Mouse (Mus musculus) splenic B cell, adult 2 months (primary cell): ENCODE measurements around the gene Qrich1.

ENCODE experiments used
- DNase-seq: peaks from one replicate; pipeline ENCODE4 v3.0.0-alpha.2; 2011; ENCODE audit warnings: low read depth, low spot score
- H3K27me3 ChIP-seq: 2 replicates; pipeline ENCODE4 v1.6.1; 2012; ENCODE audit warnings: mild to moderate bottlenecking, low read length, moderate library complexity, mixed read lengths; ENCODE audit not compliant: control insufficient read depth, poor library complexity, insufficient read depth, severe bottlenecking
- H3K36me3 ChIP-seq: 2 replicates; pipeline ENCODE4 v1.6.1; 2012; ENCODE audit warnings: mild to moderate bottlenecking, low read length, moderate library complexity, mixed read lengths; ENCODE audit not compliant: control insufficient read depth, poor library complexity, insufficient read depth, severe bottlenecking

Qrich1 gene

GRCm38 (mm10) chr9:108516380-108517251 lies at the start of gene Qrich1:
Qrich1 (plus strand) TSS chr9:108516806.
- H3K36me3 ChIP-seq = peaks cover 15% of the 10 kb centered on the region
- peak; percentile 97 for DNase-seq
- no peaks in the 10 kb centered on the region for H3K27me3 ChIP-seq

GRCm38 (mm10) chr9:108469430-108469829 lies 47.2 kb upstream of the Qrich1 start:
- no peak for DNase-seq
- Histone ChIP-seq H3K36me3 (0 out of 2 replicates have a peak, but pooled peaks cover 2% of the 10 kb centered on the region), H3K27me3 (no peaks in the 10 kb centered on the region)

DNA sequence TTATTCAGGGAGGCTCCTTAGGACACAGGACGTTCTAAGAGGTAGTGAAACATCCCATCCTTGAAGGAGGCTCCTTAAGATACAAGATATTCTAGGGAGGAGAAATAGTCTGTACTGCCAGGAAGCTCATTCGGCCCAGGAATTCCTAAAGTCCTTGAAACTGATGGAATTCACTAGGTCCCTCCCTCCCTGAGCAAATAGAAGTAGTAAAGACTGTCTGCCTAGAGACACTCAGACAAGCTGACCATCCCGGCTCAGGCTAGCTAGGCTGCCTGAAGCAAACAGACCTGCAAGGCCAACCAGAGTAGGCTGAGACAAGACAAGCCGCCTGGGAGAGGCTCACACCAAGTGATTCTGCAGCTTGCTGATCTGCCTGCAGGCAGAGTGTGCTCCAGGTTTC lies 46.8 kb upstream of the Qrich1 start:
- no peak for DNase-seq
- Histone ChIP-seq H3K36me3 (0 out of 2 replicates have a peak, but pooled peaks cover 2% of the 10 kb centered on the region), H3K27me3 (no peaks in the 10 kb centered on the region)

- no peak for DNase-seq
- H3K27me3 ChIP-seq = no peaks in the 10 kb centered on the region
Observed at GRCm38 (mm10) chr9:108474528-108474927, 42.1 kb upstream of the Qrich1 start.

DNA sequence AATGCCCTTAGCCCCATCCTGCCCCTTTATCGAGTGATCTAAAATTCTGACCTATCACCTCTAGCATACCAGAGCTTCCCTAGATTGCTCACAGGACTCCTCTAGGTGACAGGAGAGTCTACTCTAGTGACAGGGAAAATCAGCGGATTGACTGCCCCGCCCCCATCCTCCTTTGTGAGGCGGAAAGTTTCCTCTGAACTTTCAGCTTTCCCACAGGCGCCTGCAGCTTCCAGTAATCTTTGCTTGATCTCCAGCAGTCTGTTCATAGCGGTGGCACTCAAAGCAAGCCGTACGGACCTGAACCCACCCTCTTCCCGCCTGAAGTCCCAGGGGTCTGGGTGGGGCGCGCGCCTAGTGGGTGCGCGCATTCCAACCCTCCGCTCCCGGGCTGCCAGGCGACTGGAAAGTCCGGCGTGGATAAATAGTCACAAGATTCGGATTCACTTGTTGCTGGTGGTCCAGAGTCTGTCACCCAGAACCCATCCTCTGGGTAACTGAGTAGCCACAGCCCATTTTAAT lies 37.9 kb upstream of the Qrich1 start:
- no peaks in the 10 kb centered on the region for H3K27me3 ChIP-seq
- DNase-seq = no peak
- H3K36me3 ChIP-seq = no peaks in the 10 kb centered on the region

More at GRCm38 (mm10) chr9:108474528-108474927, 42.1 kb upstream of the Qrich1 start:
- no peaks in the 10 kb centered on the region for H3K36me3 ChIP-seq

GRCm38 (mm10) chr9:108479241-108479640 lies 37.4 kb upstream of the Qrich1 start:
- no peaks in the 10 kb centered on the region for H3K36me3 ChIP-seq
- no peak for DNase-seq

DNA sequence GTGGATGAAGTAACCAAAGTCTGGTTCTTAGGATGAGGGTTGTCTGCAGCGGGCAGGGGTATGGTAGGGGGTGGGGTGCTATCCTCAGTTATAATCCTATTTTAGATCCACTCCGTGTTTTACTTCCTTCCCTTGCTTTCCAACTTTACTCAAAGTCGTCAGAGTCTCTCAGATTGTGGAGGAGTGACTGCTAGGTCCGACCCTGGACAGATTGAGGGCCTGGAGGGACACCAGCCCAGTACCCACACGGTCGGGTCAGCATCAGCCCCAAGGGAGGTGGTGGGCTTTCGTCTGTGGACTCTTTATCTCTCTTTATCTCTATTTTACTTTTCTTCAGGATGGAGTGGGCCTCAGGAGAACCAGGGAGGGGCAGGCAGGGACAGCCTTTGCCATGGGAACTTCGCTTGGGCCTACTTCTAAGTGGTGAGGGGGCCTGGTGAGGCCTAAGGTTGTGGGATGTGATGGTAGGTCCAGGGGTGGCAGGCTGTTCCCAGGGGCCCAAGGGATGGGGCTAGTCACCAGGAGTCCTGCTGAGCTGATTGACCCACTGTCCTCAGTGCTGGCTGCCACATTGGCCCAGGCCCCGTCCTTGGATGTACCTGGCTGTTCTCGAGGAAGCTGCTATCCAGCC lies 36.8 kb upstream of the Qrich1 start, which contains the start of gene Lamb2:
Gene Lamb2 (plus strand): TSS at position 16 of the 631 bp plus-strand sequence.
- no peak for DNase-seq
- Histone ChIP-seq H3K36me3 (no peaks in the 10 kb centered on the region), H3K27me3 (no peaks in the 10 kb centered on the region)

More at GRCm38 (mm10) chr9:108479241-108479640, 37.4 kb upstream of the Qrich1 start:
- H3K27me3 ChIP-seq = no peaks in the 10 kb centered on the region

- Histone ChIP-seq H3K36me3 (no peaks in the 10 kb centered on the region), H3K27me3 (no peaks in the 10 kb centered on the region)
- DNase-seq = no peak
Observed at GRCm38 (mm10) chr9:108480813-108481519, 35.6 kb upstream of the Qrich1 start.

GRCm38 (mm10) chr9:108481520-108482210 lies 34.9 kb upstream of the Qrich1 start:
- no peak for DNase-seq
- H3K27me3 ChIP-seq = no peaks in the 10 kb centered on the region
- H3K36me3 ChIP-seq = no peaks in the 10 kb centered on the region

DNA sequence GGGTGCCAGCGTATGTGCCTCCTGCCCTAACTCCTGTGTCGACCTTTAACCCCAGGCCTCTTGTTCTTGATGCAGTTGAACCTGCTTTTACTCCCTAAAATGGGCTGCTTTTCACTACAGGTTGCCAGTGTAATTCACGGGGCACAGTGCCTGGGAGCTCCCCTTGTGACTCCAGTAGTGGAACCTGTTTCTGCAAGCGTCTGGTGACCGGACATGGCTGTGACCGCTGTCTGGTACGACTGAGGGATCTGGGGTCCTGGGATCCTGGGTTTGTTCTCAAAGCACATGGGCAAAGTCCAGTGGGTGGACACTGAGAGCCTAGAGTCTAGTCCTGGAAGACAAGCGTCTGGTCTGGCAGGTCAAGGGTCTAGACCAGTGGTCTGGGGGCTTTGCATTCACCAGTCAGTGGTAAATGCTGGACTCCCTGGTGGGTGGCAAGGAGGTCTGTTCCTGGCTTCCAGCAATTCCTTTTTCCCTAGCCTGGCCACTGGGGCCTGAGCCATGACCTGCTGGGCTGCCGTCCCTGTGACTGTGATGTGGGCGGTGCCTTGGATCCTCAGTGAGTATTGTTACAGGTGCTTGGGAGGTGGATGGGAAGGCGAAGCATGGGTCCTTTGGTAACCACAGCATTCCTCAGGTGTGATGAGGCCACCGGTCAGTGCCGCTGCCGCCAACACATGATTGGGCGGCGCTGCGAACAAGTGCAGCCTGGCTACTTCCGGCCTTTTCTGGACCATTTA lies 33.4 kb upstream of the Qrich1 start:
- H3K36me3 ChIP-seq = no peaks in the 10 kb centered on the region
- DNase-seq = no peak
- no peaks in the 10 kb centered on the region for H3K27me3 ChIP-seq

GRCm38 (mm10) chr9:108484021-108484420 lies 32.6 kb upstream of the Qrich1 start:
- Histone ChIP-seq H3K27me3 (no peaks in the 10 kb centered on the region), H3K36me3 (no peaks in the 10 kb centered on the region)
- no peak for DNase-seq

DNA sequence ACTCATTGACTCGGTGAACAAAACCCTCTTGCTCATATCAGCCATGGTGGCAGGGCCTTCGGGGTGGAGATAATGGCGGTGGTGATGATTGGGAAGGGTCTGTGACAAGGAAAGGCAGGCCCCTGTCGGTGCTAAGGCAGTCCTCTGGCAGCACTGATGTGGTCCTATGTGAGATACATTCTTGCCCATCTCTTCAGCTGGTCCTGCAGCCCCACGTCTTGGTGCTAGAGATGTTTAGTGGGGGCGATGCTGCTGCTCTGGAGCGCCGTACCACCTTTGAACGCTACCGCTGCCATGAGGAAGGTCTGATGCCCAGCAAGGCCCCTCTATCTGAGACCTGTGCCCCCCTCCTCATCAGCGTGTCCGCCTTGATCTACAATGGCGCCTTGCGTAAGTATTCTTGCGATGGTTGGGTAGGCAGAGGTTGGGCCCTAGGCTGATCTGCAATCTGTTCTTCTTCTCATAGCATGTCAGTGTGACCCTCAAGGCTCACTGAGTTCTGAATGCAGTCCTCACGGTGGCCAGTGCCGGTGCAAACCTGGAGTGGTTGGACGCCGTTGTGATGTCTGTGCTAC lies 31.2 kb upstream of the Qrich1 start:
- no peak for DNase-seq
- Histone ChIP-seq H3K27me3 (no peaks in the 10 kb centered on the region), H3K36me3 (no peaks in the 10 kb centered on the region)

GRCm38 (mm10) chr9:108486973-108487530 lies 29.6 kb upstream of the Qrich1 start:
- H3K27me3 ChIP-seq = no peaks in the 10 kb centered on the region
- no peaks in the 10 kb centered on the region for H3K36me3 ChIP-seq
- no peak for DNase-seq
